Mouse (Mus musculus) heart, adult 2 months (tissue): Measurements from ENCODE around the gene E330034G19Rik.

Experiments used
- CTCF ChIP-seq: fragments of 200-600 bp; IDR thresholded peaks from 2 replicates; pipeline ENCODE4 v1.8.1; 2022; ENCODE audit warnings: antibody characterized with exemption, mild to moderate bottlenecking, moderate library complexity
- EP300 ChIP-seq: fragments of 200-500 bp; IDR thresholded peaks from 2 replicates; pipeline ENCODE4 v1.6.1; 2011; ENCODE audit warnings: low read depth, low read length, control low read depth; ENCODE audit not compliant: insufficient read depth

DNA sequence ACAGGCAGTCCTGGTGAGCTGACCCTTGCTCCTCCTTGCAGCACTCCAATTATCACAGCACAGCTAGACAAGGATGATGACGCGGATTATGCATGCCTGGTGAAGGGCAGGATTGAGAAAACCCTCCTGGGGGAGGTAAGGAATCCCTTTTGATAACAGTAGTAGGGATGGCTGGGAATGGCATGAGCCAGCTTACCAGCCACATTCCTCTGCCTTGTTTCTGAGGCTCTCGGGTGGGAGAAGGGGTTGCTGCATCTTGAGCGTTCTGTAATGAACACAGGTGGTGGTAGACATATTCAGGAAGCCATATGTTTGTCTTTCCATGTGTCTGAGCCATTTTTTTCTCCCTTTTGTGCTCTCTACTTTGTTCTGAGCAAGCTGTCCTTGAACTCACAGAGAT, 6.9 kb upstream of the E330034G19Rik start:
- TF ChIP-seq CTCF (no peak), EP300 (no peak)
